7 mouse cellular contexts compared by ENCODE assay signal in genomic region chr9:86694644-86695043, GRCm38 (mm10). TPM values are rescaled to one million over a fixed set of nuclear protein-coding genes. Genes with fewer than 3 reads are reported as not detected.
DNase-seq lines count a peak whose midpoint lies in the region; ATAC-seq and TF ChIP-seq lines count a peak whose summit lies in the region.

No protein-coding gene starts in this region.

- 96% methylated on average over 7 of the region's 7 CpGs for WGBS in intestine, embryonic 15.5 days
- 96% methylated on average over 7 of the region's 7 CpGs for WGBS in intestine, embryonic 16.5 days
- 83% methylated on average over 7 of the region's 7 CpGs for WGBS in liver, embryonic 14.5 days (ENCODE audit: insufficient replicate concordance)

- TF ChIP-seq CTCF in E14TG2a.4 (conservative IDR thresholded peaks at IDR 0.05; ENCODE audit: low read length): no peak
- no peak for TF ChIP-seq CTCF in cortical plate, adult 2 months (IDR thresholded peaks at IDR 0.05; ENCODE audit: extremely low read depth, insufficient read depth, low read length)
- no peak for TF ChIP-seq CTCF in liver, embryonic 14.5 days (IDR thresholded peaks at IDR 0.05; ENCODE audit: low read depth)

- H3K27me3 ChIP-seq in intestine, embryonic 15.5 days (replicated peaks): no peaks in the 10 kb centered on the region
- H3K27me3 ChIP-seq in intestine, embryonic 16.5 days (replicated peaks; ENCODE audit: control insufficient read depth, insufficient read depth, low read length): no peaks in the 10 kb centered on the region
- H3K27me3 ChIP-seq in E14TG2a.4 (ENCODE audit: insufficient read depth, low read length): peaks cover 17% of the 10 kb centered on the region
- H3K27me3 ChIP-seq in liver, embryonic 14.5 days (ENCODE audit: control insufficient read depth, insufficient read depth, low read length): peaks cover 4% of the 10 kb centered on the region; the same call in 1 of the 2 replicates

- H3K9ac ChIP-seq in intestine, embryonic 15.5 days: no peak overlapping the region
- H3K9ac ChIP-seq in intestine, embryonic 16.5 days (ENCODE audit: low read depth, low read length): no peak overlapping the region
- H3K9ac ChIP-seq in liver, embryonic 14.5 days (replicated peaks): no peak overlapping the region

- 0 out of 2 replicates have a peak overlapping the region, but pooled peaks have one; percentile 98 for H3K4me2 ChIP-seq in intestine, embryonic 15.5 days (replicated peaks)
- no peak overlapping the region; the same call in none of the 2 replicates for H3K4me2 ChIP-seq in intestine, embryonic 16.5 days (ENCODE audit: low read depth, low read length)
- H3K4me2 ChIP-seq in liver, embryonic 14.5 days (ENCODE audit: low read depth): peak overlapping the region; percentile 90

- no peak overlapping the region for H3K4me3 ChIP-seq in intestine, embryonic 15.5 days (replicated peaks)
- H3K4me3 ChIP-seq in intestine, embryonic 16.5 days (ENCODE audit: low read length): no peak overlapping the region
- peak overlapping the region; percentile 90; the same call in 1 of the 2 replicates for H3K4me3 ChIP-seq in E14TG2a.4 (replicated peaks; ENCODE audit: low read length)
- peak overlapping the region; percentile 83; the same call in 1 of the 2 replicates for H3K4me3 ChIP-seq in cortical plate, adult 2 months (ENCODE audit: insufficient read depth, low read length)
- H3K4me3 ChIP-seq in liver, embryonic 14.5 days (ENCODE audit: insufficient read depth in 1 of 2, low read depth in 2 of 2, low read length in 2 of 2): no peak overlapping the region

- no peaks in the 10 kb centered on the region; the same call in 1 of the 2 replicates for H3K4me1 ChIP-seq in intestine, embryonic 15.5 days (replicated peaks)
- 0 out of 2 replicates have a peak, but pooled peaks cover 3% of the 10 kb centered on the region for H3K4me1 ChIP-seq in intestine, embryonic 16.5 days (ENCODE audit: control insufficient read depth, insufficient read depth, low read length)
- H3K4me1 ChIP-seq in E14TG2a.4 (replicated peaks; ENCODE audit: low read depth, low read length): peaks cover 5% of the 10 kb centered on the region
- H3K4me1 ChIP-seq in cortical plate, adult 2 months (ENCODE audit: control insufficient read depth, insufficient read depth, low read length): no peaks in the 10 kb centered on the region
- H3K4me1 ChIP-seq in liver, embryonic 14.5 days (replicated peaks; ENCODE audit: control insufficient read depth in 2 of 2, insufficient read depth in 2 of 2, low read length in 1 of 2): 0 out of 4 replicates have a peak, but pooled peaks cover 0 to 2% of the 10 kb centered on the region in 2 experiments

- H3K36me3 ChIP-seq in intestine, embryonic 15.5 days: no peaks in the 10 kb centered on the region
- no peaks in the 10 kb centered on the region for H3K36me3 ChIP-seq in intestine, embryonic 16.5 days (ENCODE audit: control insufficient read depth, insufficient read depth, low read length)
- no peaks in the 10 kb centered on the region for H3K36me3 ChIP-seq in E14TG2a.4 (ENCODE audit: insufficient read depth, low read length)
- no peaks in the 10 kb centered on the region for H3K36me3 ChIP-seq in liver, embryonic 14.5 days (replicated peaks; ENCODE audit: control insufficient read depth, insufficient read depth, low read depth)

- H3K9me3 ChIP-seq in intestine, embryonic 15.5 days: no peaks in the 10 kb centered on the region
- no peaks in the 10 kb centered on the region for H3K9me3 ChIP-seq in intestine, embryonic 16.5 days (ENCODE audit: control insufficient read depth, low read length)
- H3K9me3 ChIP-seq in E14TG2a.4 (ENCODE audit: low read length): no peaks in the 10 kb centered on the region
- H3K9me3 ChIP-seq in liver, embryonic 14.5 days (ENCODE audit: control insufficient read depth, low read length): no peaks in the 10 kb centered on the region

- DNase-seq in liver, embryonic 14.5 days (ENCODE audit: low read depth in 3 of 3, low spot score in 3 of 3): no peak
- no peak for DNase-seq in urinary bladder, postnatal 14 days (ENCODE audit: low spot score)
- no peak for DNase-seq in urinary bladder, postnatal 25 days (ENCODE audit: low spot score)

- H3K27ac ChIP-seq in intestine, embryonic 15.5 days: no peak overlapping the region
- no peak overlapping the region for H3K27ac ChIP-seq in intestine, embryonic 16.5 days (ENCODE audit: low read length)
- no peak overlapping the region for H3K27ac ChIP-seq in cortical plate, adult 2 months (ENCODE audit: insufficient read depth, low read length)
- H3K27ac ChIP-seq in liver, embryonic 14.5 days: no peak overlapping the region

- no peak for TF ChIP-seq POLR2A in cortical plate, adult 2 months (IDR thresholded peaks at IDR 0.05; ENCODE audit: extremely low read depth, insufficient read depth, low read length)

- ATAC-seq in intestine, embryonic 15.5 days: no peak
- ATAC-seq in intestine, embryonic 16.5 days: no peak
- ATAC-seq in liver, embryonic 14.5 days (ENCODE audit: insufficient read depth): no peak

- no peak for TF ChIP-seq EP300 in liver, embryonic 14.5 days (IDR thresholded peaks at IDR 0.05; ENCODE audit: low read depth)

RNA-seq across cellular contexts. Expression of gene Me1, which starts 1.1 kb away (rescaled TPM):
- polyA plus RNA-seq in intestine, embryonic 15.5 days (2015; fragmentation: Nextera tagmentation; extraction: Ambion mirVana): 21.2 and 22.9 TPM in 2 replicates
- 23.5 and 23.9 TPM in 2 replicates for polyA plus RNA-seq in intestine, embryonic 16.5 days (2015; fragmentation: Nextera tagmentation; extraction: Ambion mirVana)
- 45.1 and 45.6 TPM in 2 replicates for polyA plus RNA-seq in cortical plate, adult 2 months (2012; rRNA removed)
- polyA plus RNA-seq in liver, embryonic 14.5 days (2012; rRNA removed): 1.6 and 1.8 TPM in 2 replicates
- polyA plus RNA-seq in liver, embryonic 14.5 days (2014; fragmentation: Nextera tagmentation; extraction: Ambion mirVana): 3.1 and 3.6 TPM in 2 replicates

RNA-seq across cellular contexts. Expression of gene Prss35, which starts 48.8 kb away (rescaled TPM):
- polyA plus RNA-seq in intestine, embryonic 15.5 days (2015; fragmentation: Nextera tagmentation; extraction: Ambion mirVana): 14.3 and 16.4 TPM in 2 replicates
- polyA plus RNA-seq in intestine, embryonic 16.5 days (2015; fragmentation: Nextera tagmentation; extraction: Ambion mirVana): 15.2 and 16.0 TPM in 2 replicates
- 1.8 and 2.3 TPM in 2 replicates for polyA plus RNA-seq in cortical plate, adult 2 months (2012; rRNA removed)
- polyA plus RNA-seq in liver, embryonic 14.5 days (2012; rRNA removed): 0.22 and 0.48 TPM in 2 replicates
- 0.43 and 0.54 TPM in 2 replicates for polyA plus RNA-seq in liver, embryonic 14.5 days (2014; fragmentation: Nextera tagmentation; extraction: Ambion mirVana)

Comparison
In these comparisons a context has a peak if more than half of its experiments do, and no peak if none do; other contexts are left out.
1. H3K4me3 ChIP-seq: peak in E14TG2a.4 (single experiment) and cortical plate, adult 2 months (single experiment); none in intestine, embryonic 15.5 days (single experiment), intestine, embryonic 16.5 days (single experiment) and liver, embryonic 14.5 days (0 of 2).